8 mouse cellular contexts compared by ENCODE assay signal in genomic region chr15:78320825-78321496, GRCm38 (mm10). TPM values are rescaled to one million over a fixed set of nuclear protein-coding genes. Genes with fewer than 3 reads are reported as not detected.
DNase-seq lines count a peak whose midpoint lies in the region; ATAC-seq and TF ChIP-seq lines count a peak whose summit lies in the region.

No protein-coding gene starts in this region.

- WGBS in heart, adult 2 months: 7% methylated on average over 5 of the region's 5 CpGs
- WGBS in kidney, embryonic 15.5 days: 19% methylated on average over 5 of the region's 5 CpGs
- 22% methylated on average over 5 of the region's 5 CpGs for WGBS in neural tube, embryonic 11.5 days

- DNase-seq in 3134 (ENCODE audit: extremely low read depth, insufficient read length, low spot score): peak; percentile 60
- peak; percentile 24 for DNase-seq in T-cell, adult 2 months (ENCODE audit: low spot score)
- peak; percentile 87 to 89 for DNase-seq in heart, adult 2 months
- DNase-seq in liver: peak; percentile 78
- peak; percentile 77 for DNase-seq in neural tube, embryonic 11.5 days (ENCODE audit: low spot score)

- H3K27ac ChIP-seq in cortical plate, adult 2 months (ENCODE audit: insufficient read depth, low read length): no peak overlapping the region
- H3K27ac ChIP-seq in heart, adult 2 months: peak overlapping the region; percentile 66
- no peak overlapping the region; the same call in 1 of the 2 replicates for H3K27ac ChIP-seq in kidney, embryonic 15.5 days
- H3K27ac ChIP-seq in neural tube, embryonic 11.5 days (ENCODE audit: low read depth, low read length): no peak overlapping the region
- H3K27ac ChIP-seq in testis, adult 2 months (ENCODE audit: control insufficient read depth, insufficient read depth, low read depth, low read length): no peak overlapping the region

- H3K4me2 ChIP-seq in kidney, embryonic 15.5 days: no peak overlapping the region
- H3K4me2 ChIP-seq in neural tube, embryonic 11.5 days (ENCODE audit: low read depth): no peak overlapping the region

- no peaks in the 10 kb centered on the region for H3K27me3 ChIP-seq in heart, adult 2 months (ENCODE audit: control insufficient read depth, insufficient read depth, low read length)
- H3K27me3 ChIP-seq in kidney, embryonic 15.5 days: no peaks in the 10 kb centered on the region
- no peaks in the 10 kb centered on the region for H3K27me3 ChIP-seq in neural tube, embryonic 11.5 days (ENCODE audit: control insufficient read depth, insufficient read depth, low read length)
- no peaks in the 10 kb centered on the region for H3K27me3 ChIP-seq in testis, adult 2 months (ENCODE audit: control insufficient read depth, insufficient read depth, low read length)

- intact Hi-C loops in heart, adult 2 months (cut with DNase I): loop anchor here (1.0 to 5.0 kb wide), 3 partner anchors 18 to 64 kb away; no protein-coding TSS in a partner anchor

- no peak overlapping the region for H3K4me3 ChIP-seq in cortical plate, adult 2 months (ENCODE audit: insufficient read depth, low read length)
- H3K4me3 ChIP-seq in heart, adult 2 months: no peak overlapping the region
- no peak overlapping the region for H3K4me3 ChIP-seq in kidney, embryonic 15.5 days (replicated peaks)
- H3K4me3 ChIP-seq in neural tube, embryonic 11.5 days (ENCODE audit: low read depth, low read length): no peak overlapping the region
- no peak overlapping the region for H3K4me3 ChIP-seq in testis, adult 2 months (ENCODE audit: control insufficient read depth, low read depth, low read length)

- H3K4me1 ChIP-seq in cortical plate, adult 2 months (ENCODE audit: control insufficient read depth, insufficient read depth, low read length): no peaks in the 10 kb centered on the region
- H3K4me1 ChIP-seq in heart, adult 2 months (ENCODE audit: control insufficient read depth, insufficient read depth, low read length): peaks cover 10% of the 10 kb centered on the region
- H3K4me1 ChIP-seq in kidney, embryonic 15.5 days: 0 out of 2 replicates have a peak, but pooled peaks cover 2% of the 10 kb centered on the region
- no peaks in the 10 kb centered on the region for H3K4me1 ChIP-seq in neural tube, embryonic 11.5 days (ENCODE audit: control insufficient read depth, insufficient read depth, low read length)
- H3K4me1 ChIP-seq in testis, adult 2 months (ENCODE audit: control insufficient read depth, insufficient read depth, low read length): no peaks in the 10 kb centered on the region

- TF ChIP-seq CTCF in cortical plate, adult 2 months (IDR thresholded peaks at IDR 0.05; ENCODE audit: extremely low read depth, insufficient read depth, low read length): peak; percentile 68
- TF ChIP-seq CTCF in heart, adult 2 months (IDR thresholded peaks at IDR 0.05): peak; percentile 93
- TF ChIP-seq CTCF in testis, adult 2 months (IDR thresholded peaks at IDR 0.05; ENCODE audit: control insufficient read depth, insufficient read depth, insufficient replicate concordance, low read depth, low read length): peak; percentile 74

- peak; percentile 81 for TF ChIP-seq EP300 in heart, adult 2 months (IDR thresholded peaks at IDR 0.05; ENCODE audit: insufficient read depth, low read depth, low read length)

- no peaks in the 10 kb centered on the region; the same call in 1 of the 2 replicates for H3K36me3 ChIP-seq in heart, adult 2 months (ENCODE audit: control insufficient read depth, insufficient read depth, low read length)
- no peaks in the 10 kb centered on the region for H3K36me3 ChIP-seq in kidney, embryonic 15.5 days
- H3K36me3 ChIP-seq in neural tube, embryonic 11.5 days (ENCODE audit: control insufficient read depth, insufficient read depth, low read length): no peaks in the 10 kb centered on the region
- no peaks in the 10 kb centered on the region for H3K36me3 ChIP-seq in testis, adult 2 months (ENCODE audit: control insufficient read depth, insufficient read depth, low read length)

- no peaks in the 10 kb centered on the region for H3K79me2 ChIP-seq in heart, adult 2 months (replicated peaks; ENCODE audit: control insufficient read depth, insufficient read depth, low read length)

- no peaks in the 10 kb centered on the region for H3K9me3 ChIP-seq in kidney, embryonic 15.5 days (replicated peaks)
- no peaks in the 10 kb centered on the region for H3K9me3 ChIP-seq in neural tube, embryonic 11.5 days (ENCODE audit: control insufficient read depth, low read length)

- H3K9ac ChIP-seq in heart, adult 2 months (ENCODE audit: low read depth, low read length): 0 out of 2 replicates have a peak overlapping the region, but pooled peaks have one; percentile 26
- H3K9ac ChIP-seq in kidney, embryonic 15.5 days: no peak overlapping the region
- H3K9ac ChIP-seq in neural tube, embryonic 11.5 days (ENCODE audit: low read length): no peak overlapping the region

- ATAC-seq in kidney, embryonic 15.5 days (replicated peaks; ENCODE audit: low FRiP score): peak; percentile 82; the same call in 1 of the 2 replicates
- ATAC-seq in neural tube, embryonic 11.5 days (ENCODE audit: insufficient read depth, low FRiP score, low TSS enrichment): no peak

- no peak for TF ChIP-seq POLR2A in cortical plate, adult 2 months (IDR thresholded peaks at IDR 0.05; ENCODE audit: extremely low read depth, insufficient read depth, low read length)
- TF ChIP-seq POLR2A in heart, adult 2 months (IDR thresholded peaks at IDR 0.05; ENCODE audit: insufficient read depth, low read depth, low read length): peak; percentile 45; the same call in 1 of the 2 replicates
- TF ChIP-seq POLR2A in testis, adult 2 months (IDR thresholded peaks at IDR 0.05; ENCODE audit: control insufficient read depth, low read depth, low read length): no peak

RNA-seq across cellular contexts. Expression of gene Csf2rb, which starts 4.6 kb away (rescaled TPM):
- 1.2 and 1.8 TPM in 2 replicates for polyA plus RNA-seq in cortical plate, adult 2 months (2012; rRNA removed)
- 1 to 10 TPM; 1.6 to 2.2 TPM for total RNA-seq in heart, adult 2 months (2021)
- 2.1 and 2.8 TPM in 2 replicates for polyA plus RNA-seq in heart, adult 2 months (2012; rRNA removed)
- 1.2 TPM in 2 replicates for polyA plus RNA-seq in kidney, embryonic 15.5 days (2015; fragmentation: Nextera tagmentation; extraction: Ambion mirVana)
- 1.8 and 5.4 TPM in 2 replicates for polyA plus RNA-seq in neural tube, embryonic 11.5 days (2014; fragmentation: Nextera tagmentation; extraction: Ambion mirVana)
- 0.95 and 1.1 TPM in 2 replicates for polyA plus RNA-seq in testis, adult 2 months (2012; rRNA removed)

RNA-seq across cellular contexts. Expression of gene Csf2rb2, which starts 15.4 kb away (rescaled TPM):
- polyA plus RNA-seq in cortical plate, adult 2 months (2012; rRNA removed): 0.50 and 0.72 TPM in 2 replicates
- under 1 TPM; 0.75 to 0.84 TPM for total RNA-seq in heart, adult 2 months (2021)
- polyA plus RNA-seq in heart, adult 2 months (2012; rRNA removed): 1.2 and 1.6 TPM in 2 replicates
- polyA plus RNA-seq in kidney, embryonic 15.5 days (2015; fragmentation: Nextera tagmentation; extraction: Ambion mirVana): 0.19 and 0.35 TPM in 2 replicates
- polyA plus RNA-seq in neural tube, embryonic 11.5 days (2014; fragmentation: Nextera tagmentation; extraction: Ambion mirVana): 0.37 and 0.70 TPM in 2 replicates
- polyA plus RNA-seq in testis, adult 2 months (2012; rRNA removed): 1.9 and 2.1 TPM in 2 replicates

Comparison
In these comparisons a context has a peak if more than half of its experiments do, and no peak if none do; other contexts are left out.
1. DNase-seq: peak in every context shown above with its lines; median percentile 88 in heart, adult 2 months; 78 in liver; 77 in neural tube, embryonic 11.5 days; 60 in 3134; 24 in T-cell, adult 2 months.